Mouse (Mus musculus) liver, embryonic 16.5 days (tissue): ENCODE data around the gene Trpm3. TPM values are rescaled to one million over a fixed set of nuclear protein-coding genes. Genes with fewer than 3 reads are reported as not detected.

Experiments used
- ATAC-seq: fragments of 200-750 bp; cut with Nextera tagmentation; 2 replicates; pipeline ENCODE4 v1.8.0; 2017; ENCODE audit warnings: low read depth, mild to moderate bottlenecking, moderate number of reproducible peaks, moderate library complexity
- H3K27ac ChIP-seq: fragments of 300-500 bp; sonication (generic); 2 replicates; pipeline ENCODE4 v1.5.1; 2014; ENCODE audit warnings: mild to moderate bottlenecking, low read length
- H3K27me3 ChIP-seq: fragments of 300-500 bp; sonication (generic); 2 replicates; pipeline ENCODE4 v1.6.1; 2014; ENCODE audit warnings: low read depth, low read length, mixed read lengths; ENCODE audit not compliant: control insufficient read depth, insufficient read depth
- H3K36me3 ChIP-seq: fragments of 300-500 bp; sonication (generic); 2 replicates; pipeline ENCODE4 v1.6.1; 2014; ENCODE audit warnings: mild to moderate bottlenecking; ENCODE audit not compliant: control insufficient read depth, insufficient read depth
- H3K4me1 ChIP-seq: fragments of 300-500 bp; sonication (generic); 2 replicates; pipeline ENCODE4 v1.6.1; 2014; ENCODE audit warnings: low read depth, low read length, mixed read lengths; ENCODE audit not compliant: control insufficient read depth
- H3K4me2 ChIP-seq: fragments of 300-500 bp; sonication (generic); 2 replicates; pipeline ENCODE4 v1.6.1; 2014; ENCODE audit warnings: low read depth, low read length, mixed read lengths
- H3K4me3 ChIP-seq: fragments of 300-500 bp; sonication (generic); 2 replicates; pipeline ENCODE4 v1.5.1; 2014; ENCODE audit warnings: low read depth, mild to moderate bottlenecking, low read length
- H3K9ac ChIP-seq: fragments of 300-500 bp; sonication (generic); 2 replicates; pipeline ENCODE4 v1.6.1; 2014; ENCODE audit warnings: low read depth, low read length
- H3K9me3 ChIP-seq: fragments of 300-500 bp; sonication (generic); replicated peaks from 2 replicates; pipeline ENCODE4 v1.6.1; 2016; ENCODE audit warnings: low read length; ENCODE audit not compliant: control insufficient read depth
- WGBS: fragments of 180-500 bp; shearing (Covaris S2); extraction: QIAGEN DNeasy Blood & Tissue Kit; methylation state at CpG from one replicate; pipeline ENCODE4 v1.1.7; 2014; ENCODE audit not compliant: insufficient replicate concordance; 5-methylcytosine and 5-hydroxymethylcytosine counted together
- polyA plus RNA-seq: library from polyadenylated mRNA; unstranded; fragments of >200 nt; fragmentation: Nextera tagmentation; extraction: Ambion mirVana; gene quantifications from 2 replicates; pipeline ENCODE4 v1.2.1, GENCODE M21; 2015

Trpm3 gene
- polyA plus RNA-seq, 1 experiment from 2014 or later: 0.04 TPM

- Histone ChIP-seq H3K4me3 (no peak overlapping the region), H3K9me3 (no peaks in the 10 kb centered on the region), H3K27me3 (no peaks in the 10 kb centered on the region), H3K4me1 (no peaks in the 10 kb centered on the region), H3K9ac (no peak overlapping the region), H3K4me2 (no peak overlapping the region), H3K27ac (no peak overlapping the region), H3K36me3 (no peaks in the 10 kb centered on the region)
- 29% methylated on average over 2 of the region's 2 CpGs for WGBS
- no peak for ATAC-seq
These were observed 456.4 kb downstream of the Trpm3 start for GRCm38 (mm10) chr19:22595246-22595645.

- Histone ChIP-seq H3K4me2 (no peak overlapping the region), H3K27ac (no peak overlapping the region), H3K4me1 (no peaks in the 10 kb centered on the region), H3K4me3 (no peak overlapping the region), H3K9ac (no peak overlapping the region), H3K36me3 (no peaks in the 10 kb centered on the region), H3K27me3 (no peaks in the 10 kb centered on the region), H3K9me3 (no peaks in the 10 kb centered on the region)
- WGBS: 40% methylated on average over 3 of the region's 3 CpGs
- ATAC-seq: no peak
These were observed 457.9 kb downstream of the Trpm3 start for GRCm38 (mm10) chr19:22596715-22597114.

- no peaks in the 10 kb centered on the region for H3K27me3 ChIP-seq
- H3K4me1 ChIP-seq: no peaks in the 10 kb centered on the region
- no peak overlapping the region for H3K4me2 ChIP-seq
- no peak overlapping the region for H3K9ac ChIP-seq
- H3K27ac ChIP-seq: no peak overlapping the region
- 9% methylated on average over 4 of the region's 4 CpGs for WGBS
- no peaks in the 10 kb centered on the region for H3K9me3 ChIP-seq
- no peaks in the 10 kb centered on the region for H3K36me3 ChIP-seq
- H3K4me3 ChIP-seq: no peak overlapping the region
- no peak for ATAC-seq
These were observed 465.5 kb downstream of the Trpm3 start for GRCm38 (mm10) chr19:22604322-22604721.

- no peaks in the 10 kb centered on the region for H3K9me3 ChIP-seq
- ATAC-seq: no peak
These were observed 469.3 kb downstream of the Trpm3 start for GRCm38 (mm10) chr19:22607985-22608684.

GRCm38 (mm10) chr19:22611621-22612020 lies 472.8 kb downstream of the Trpm3 start:
- 66% methylated on average over 2 of the region's 2 CpGs for WGBS
- Histone ChIP-seq H3K9ac (no peak overlapping the region), H3K27ac (no peak overlapping the region), H3K9me3 (no peaks in the 10 kb centered on the region), H3K4me3 (no peak overlapping the region), H3K4me1 (no peaks in the 10 kb centered on the region), H3K4me2 (no peak overlapping the region), H3K36me3 (no peaks in the 10 kb centered on the region), H3K27me3 (no peaks in the 10 kb centered on the region)
- ATAC-seq: no peak

More at GRCm38 (mm10) chr19:22607985-22608684, 469.3 kb downstream of the Trpm3 start:
- no peak overlapping the region for H3K4me2 ChIP-seq
- no peaks in the 10 kb centered on the region for H3K27me3 ChIP-seq
- no peak overlapping the region for H3K4me3 ChIP-seq
- WGBS: 41% methylated on average over 5 of the region's 5 CpGs
- no peaks in the 10 kb centered on the region for H3K36me3 ChIP-seq
- H3K4me1 ChIP-seq: no peaks in the 10 kb centered on the region
- H3K27ac ChIP-seq: no peak overlapping the region
- H3K9ac ChIP-seq: no peak overlapping the region

GRCm38 (mm10) chr19:22615367-22615766 lies 476.5 kb downstream of the Trpm3 start:
- Histone ChIP-seq H3K9ac (no peak overlapping the region), H3K4me1 (no peaks in the 10 kb centered on the region), H3K4me2 (no peak overlapping the region), H3K9me3 (no peaks in the 10 kb centered on the region), H3K27me3 (no peaks in the 10 kb centered on the region), H3K4me3 (no peak overlapping the region), H3K36me3 (no peaks in the 10 kb centered on the region), H3K27ac (no peak overlapping the region)
- no peak for ATAC-seq
- WGBS: 72% methylated on average over 6 of the region's 6 CpGs

GRCm38 (mm10) chr19:22624801-22625513 lies 486.1 kb downstream of the Trpm3 start:
- H3K36me3 ChIP-seq: no peaks in the 10 kb centered on the region
- H3K9ac ChIP-seq: no peak overlapping the region
- H3K9me3 ChIP-seq: no peaks in the 10 kb centered on the region
- WGBS: 45% methylated on average over 3 of the region's 3 CpGs
- H3K27me3 ChIP-seq: no peaks in the 10 kb centered on the region
- ATAC-seq: no peak
- no peak overlapping the region for H3K4me2 ChIP-seq
- no peak overlapping the region for H3K27ac ChIP-seq
- H3K4me3 ChIP-seq: no peak overlapping the region
- H3K4me1 ChIP-seq: no peaks in the 10 kb centered on the region

GRCm38 (mm10) chr19:22628878-22629277 lies 490.0 kb downstream of the Trpm3 start:
- Histone ChIP-seq H3K4me2 (no peak overlapping the region), H3K36me3 (no peaks in the 10 kb centered on the region), H3K4me3 (no peak overlapping the region), H3K27ac (no peak overlapping the region), H3K9ac (no peak overlapping the region), H3K9me3 (no peaks in the 10 kb centered on the region), H3K27me3 (no peaks in the 10 kb centered on the region), H3K4me1 (no peaks in the 10 kb centered on the region)
- ATAC-seq: no peak
- 59% methylated on average over 3 of the region's 3 CpGs for WGBS

GRCm38 (mm10) chr19:22631316-22631715 lies 492.5 kb downstream of the Trpm3 start:
- H3K9ac ChIP-seq: no peak overlapping the region
- no peaks in the 10 kb centered on the region for H3K27me3 ChIP-seq
- no peaks in the 10 kb centered on the region for H3K4me1 ChIP-seq
- no peak overlapping the region for H3K4me2 ChIP-seq
- 62% methylated on average over 6 of the region's 6 CpGs for WGBS
- no peak overlapping the region for H3K27ac ChIP-seq
- H3K9me3 ChIP-seq: no peaks in the 10 kb centered on the region
- H3K36me3 ChIP-seq: no peaks in the 10 kb centered on the region
- no peak for ATAC-seq
- H3K4me3 ChIP-seq: no peak overlapping the region
